24 mouse cellular contexts compared by ENCODE assay signal in genomic region chr2:173267562-173267961, GRCm38 (mm10). TPM values are rescaled to one million over a fixed set of nuclear protein-coding genes. Genes with fewer than 3 reads are reported as not detected.
DNase-seq lines count a peak whose midpoint lies in the region; ATAC-seq and TF ChIP-seq lines count a peak whose summit lies in the region.
"Had no signal": no experiment of that assay in that cellular context is flagged by ENCODE, and none has a peak within 500 bp of the region (broad histone marks: within the 10 kb centered on the region; RNA-seq: fewer than 3 reads in every experiment).

No protein-coding gene starts in this region.

- peaks cover 99% of the 10 kb centered on the region for H3K4me1 ChIP-seq in neural tube, embryonic 13.5 days (replicated peaks)
- peaks cover 84% of the 10 kb centered on the region for H3K4me1 ChIP-seq in stomach, embryonic 15.5 days
- H3K4me1 ChIP-seq in stomach, postnatal 0 days (replicated peaks; ENCODE audit: control insufficient read depth, insufficient read depth): peaks cover 21% of the 10 kb centered on the region
- H3K4me1 ChIP-seq in embryonic fibroblast, embryonic 13.5 days (ENCODE audit: control insufficient read depth, insufficient read depth, low read length): peaks cover 55% of the 10 kb centered on the region
- H3K4me1 ChIP-seq in forebrain, embryonic 12.5 days: peaks cover 77% of the 10 kb centered on the region
- peaks cover 86% of the 10 kb centered on the region for H3K4me1 ChIP-seq in intestine, embryonic 15.5 days (replicated peaks)

- no peak for DNase-seq in neural tube, embryonic 10.5 days (ENCODE audit: extremely low spot score, low spot score)
- no peak for DNase-seq in stomach, postnatal 0 days (ENCODE audit: low spot score)
- DNase-seq: adrenal gland, adult 8-10 months; adrenal gland, postnatal 25 days; cerebellum, adult 18-20 months; cerebellum, adult 9-10 months; cerebellum, postnatal 14 days; gastrocnemius, postnatal 25 days; heart, adult 2 months; heart, postnatal 14 days had no signal

- no peaks in the 10 kb centered on the region for H3K9me3 ChIP-seq in neural tube, embryonic 13.5 days
- no peaks in the 10 kb centered on the region for H3K9me3 ChIP-seq in stomach, embryonic 15.5 days
- H3K9me3 ChIP-seq in stomach, postnatal 0 days (ENCODE audit: control insufficient read depth, low read length): no peaks in the 10 kb centered on the region
- no peaks in the 10 kb centered on the region for H3K9me3 ChIP-seq in forebrain, embryonic 12.5 days
- H3K9me3 ChIP-seq in intestine, embryonic 15.5 days: no peaks in the 10 kb centered on the region
- H3K9me3 ChIP-seq: forebrain, embryonic 15.5 days; heart, embryonic 10.5 days; heart, embryonic 13.5 days; hindbrain, embryonic 12.5 days; hindbrain, embryonic 15.5 days had no signal

- no peak for TF ChIP-seq EP300 in stomach, postnatal 0 days (optimal IDR thresholded peaks at IDR 0.05)

- no peak overlapping the region for H3K4me3 ChIP-seq in neural tube, embryonic 13.5 days
- no peak overlapping the region for H3K4me3 ChIP-seq in stomach, embryonic 15.5 days (replicated peaks)
- H3K4me3 ChIP-seq in stomach, postnatal 0 days (ENCODE audit: low read depth, low read length): no peak overlapping the region
- H3K4me3 ChIP-seq in embryonic fibroblast, embryonic 13.5 days (ENCODE audit: insufficient read depth, low read length): no peak overlapping the region
- H3K4me3 ChIP-seq in forebrain, embryonic 12.5 days (replicated peaks): no peak overlapping the region
- H3K4me3 ChIP-seq in intestine, embryonic 15.5 days (replicated peaks): no peak overlapping the region
- H3K4me3 ChIP-seq: forebrain, embryonic 15.5 days; heart, adult 2 months; heart, embryonic 10.5 days; heart, embryonic 13.5 days; hindbrain, embryonic 12.5 days; hindbrain, embryonic 15.5 days had no signal

- H3K36me3 ChIP-seq in neural tube, embryonic 13.5 days: no peaks in the 10 kb centered on the region
- no peaks in the 10 kb centered on the region for H3K36me3 ChIP-seq in stomach, embryonic 15.5 days
- no peaks in the 10 kb centered on the region for H3K36me3 ChIP-seq in stomach, postnatal 0 days (ENCODE audit: control insufficient read depth, insufficient read depth, low read length)
- H3K36me3 ChIP-seq in forebrain, embryonic 12.5 days (replicated peaks): no peaks in the 10 kb centered on the region
- no peaks in the 10 kb centered on the region for H3K36me3 ChIP-seq in intestine, embryonic 15.5 days
- H3K36me3 ChIP-seq: forebrain, embryonic 15.5 days; heart, embryonic 10.5 days; heart, embryonic 13.5 days; hindbrain, embryonic 12.5 days; hindbrain, embryonic 15.5 days had no signal

- no peak overlapping the region for H3K27ac ChIP-seq in neural tube, embryonic 13.5 days (replicated peaks)
- H3K27ac ChIP-seq in stomach, embryonic 15.5 days: no peak overlapping the region
- H3K27ac ChIP-seq in stomach, postnatal 0 days (replicated peaks): no peak overlapping the region
- peak overlapping the region; percentile 86 for H3K27ac ChIP-seq in embryonic fibroblast, embryonic 13.5 days (ENCODE audit: insufficient read depth, low read length)
- H3K27ac ChIP-seq in forebrain, embryonic 12.5 days: no peak overlapping the region
- no peak overlapping the region for H3K27ac ChIP-seq in intestine, embryonic 15.5 days
- H3K27ac ChIP-seq: forebrain, embryonic 15.5 days; heart, adult 2 months; heart, embryonic 10.5 days; heart, embryonic 13.5 days; hindbrain, embryonic 12.5 days; hindbrain, embryonic 15.5 days had no signal

- ATAC-seq in neural tube, embryonic 13.5 days (ENCODE audit: low read depth): no peak
- ATAC-seq in stomach, embryonic 15.5 days (ENCODE audit: insufficient read depth, low FRiP score, low read depth): no peak
- no peak for ATAC-seq in stomach, postnatal 0 days (ENCODE audit: low FRiP score, low TSS enrichment)
- ATAC-seq in forebrain, embryonic 12.5 days (ENCODE audit: low FRiP score): no peak
- no peak for ATAC-seq in intestine, embryonic 15.5 days
- ATAC-seq: activated CD4-positive, CD25-positive, alpha-beta regulatory T cell, adult 4 months; CD4-positive, CD25-positive, alpha-beta regulatory T cell, adult 4 months; forebrain, embryonic 15.5 days had no signal

- 70% methylated on average over 3 of the region's 3 CpGs for WGBS in neural tube, embryonic 13.5 days
- 71% methylated on average over 3 of the region's 3 CpGs for WGBS in stomach, embryonic 15.5 days
- WGBS in stomach, postnatal 0 days: 73% methylated on average over 3 of the region's 3 CpGs
- 85% methylated on average over 3 of the region's 3 CpGs for WGBS in forebrain, embryonic 12.5 days
- WGBS in intestine, embryonic 15.5 days: 73% methylated on average over 3 of the region's 3 CpGs

- H3K9ac ChIP-seq in neural tube, embryonic 13.5 days: 0 out of 2 replicates have a peak overlapping the region, but pooled peaks have one; percentile 12
- H3K9ac ChIP-seq in stomach, embryonic 15.5 days: no peak overlapping the region
- no peak overlapping the region for H3K9ac ChIP-seq in stomach, postnatal 0 days (ENCODE audit: low read length)
- no peak overlapping the region for H3K9ac ChIP-seq in forebrain, embryonic 12.5 days
- H3K9ac ChIP-seq in intestine, embryonic 15.5 days: no peak overlapping the region
- H3K9ac ChIP-seq: forebrain, embryonic 15.5 days; hindbrain, embryonic 12.5 days; hindbrain, embryonic 15.5 days had no signal

- TF ChIP-seq POLR2A in embryonic fibroblast, embryonic 13.5 days (IDR thresholded peaks at IDR 0.05; ENCODE audit: low read depth, low read length): no peak

- no peak overlapping the region for H3K4me2 ChIP-seq in neural tube, embryonic 13.5 days
- peak overlapping the region; percentile 35; the same call in 1 of the 2 replicates for H3K4me2 ChIP-seq in stomach, embryonic 15.5 days
- H3K4me2 ChIP-seq in stomach, postnatal 0 days (replicated peaks; ENCODE audit: low read depth): no peak overlapping the region
- no peak overlapping the region for H3K4me2 ChIP-seq in forebrain, embryonic 12.5 days
- H3K4me2 ChIP-seq in intestine, embryonic 15.5 days (replicated peaks): no peak overlapping the region
- H3K4me2 ChIP-seq: forebrain, embryonic 15.5 days; heart, embryonic 13.5 days; hindbrain, embryonic 12.5 days; hindbrain, embryonic 15.5 days had no signal

- TF ChIP-seq CTCF in stomach, postnatal 0 days (IDR thresholded peaks at IDR 0.05; ENCODE audit: low read depth): no peak
- no peak for TF ChIP-seq CTCF in embryonic fibroblast, embryonic 13.5 days (IDR thresholded peaks at IDR 0.05; ENCODE audit: borderline replicate concordance, insufficient read depth, low read length)

- no peaks in the 10 kb centered on the region for H3K27me3 ChIP-seq in neural tube, embryonic 13.5 days
- H3K27me3 ChIP-seq in stomach, embryonic 15.5 days (replicated peaks): no peaks in the 10 kb centered on the region
- no peaks in the 10 kb centered on the region for H3K27me3 ChIP-seq in stomach, postnatal 0 days (ENCODE audit: control insufficient read depth, insufficient read depth, low read length)
- H3K27me3 ChIP-seq in forebrain, embryonic 12.5 days: no peaks in the 10 kb centered on the region
- no peaks in the 10 kb centered on the region for H3K27me3 ChIP-seq in intestine, embryonic 15.5 days (replicated peaks)
- H3K27me3 ChIP-seq: forebrain, embryonic 15.5 days; heart, embryonic 13.5 days; hindbrain, embryonic 12.5 days; hindbrain, embryonic 15.5 days had no signal

RNA-seq across cellular contexts. Expression of gene Pmepa1, which starts 8.8 kb away (rescaled TPM):
- 5.2 and 6.0 TPM in 2 replicates for polyA plus RNA-seq in neural tube, embryonic 13.5 days (2015; fragmentation: Nextera tagmentation; extraction: Ambion mirVana)
- polyA plus RNA-seq in stomach, embryonic 15.5 days (2015; fragmentation: Nextera tagmentation; extraction: Ambion mirVana): 7.3 and 7.5 TPM in 2 replicates
- 6.1 and 7.0 TPM in 2 replicates for polyA plus RNA-seq in stomach, postnatal 0 days (2015; fragmentation: Nextera tagmentation; extraction: Ambion mirVana)
- 141 and 142 TPM in 2 replicates for polyA plus RNA-seq in embryonic fibroblast, embryonic 13.5 days (2011; ENCODE audit: insufficient read length, low read depth, missing spikeins)
- 3.7 and 4.7 TPM in 2 replicates for polyA plus RNA-seq in forebrain, embryonic 12.5 days (2016; fragmentation: Nextera tagmentation; extraction: Ambion mirVana)
- polyA plus RNA-seq in intestine, embryonic 15.5 days (2015; fragmentation: Nextera tagmentation; extraction: Ambion mirVana): 5.6 and 5.9 TPM in 2 replicates

RNA-seq across cellular contexts. Expression of gene Zbp1, which starts 48.8 kb away (rescaled TPM):
- polyA plus RNA-seq in neural tube, embryonic 13.5 days (2015; fragmentation: Nextera tagmentation; extraction: Ambion mirVana): 0.22 and 0.40 TPM in 2 replicates
- 0.93 and 1.3 TPM in 2 replicates for polyA plus RNA-seq in stomach, embryonic 15.5 days (2015; fragmentation: Nextera tagmentation; extraction: Ambion mirVana)
- polyA plus RNA-seq in stomach, postnatal 0 days (2015; fragmentation: Nextera tagmentation; extraction: Ambion mirVana): 4.6 and 5.0 TPM in 2 replicates
- 2.6 and 5.6 TPM in 2 replicates for polyA plus RNA-seq in embryonic fibroblast, embryonic 13.5 days (2011; ENCODE audit: insufficient read length, low read depth, missing spikeins)
- polyA plus RNA-seq in forebrain, embryonic 12.5 days (2016; fragmentation: Nextera tagmentation; extraction: Ambion mirVana): 0.34 TPM in 1 of 2 replicates, not detected in the other
- polyA plus RNA-seq in intestine, embryonic 15.5 days (2015; fragmentation: Nextera tagmentation; extraction: Ambion mirVana): 0.55 and 0.95 TPM in 2 replicates
- polyA plus RNA-seq: embryonic facial prominence, embryonic 11.5 days; forebrain, embryonic 11.5 days; heart, embryonic 10.5 days had no signal

Comparison
In these comparisons a context has a peak if more than half of its experiments do, and no peak if none do; other contexts are left out.
1. RNA of gene Pmepa1, which starts 8.8 kb away (polyA plus RNA-seq): 141 to 142 TPM in embryonic fibroblast, embryonic 13.5 days; 7.3 to 7.5 TPM in stomach, embryonic 15.5 days, 6.1 to 7.0 TPM in stomach, postnatal 0 days, 5.6 to 5.9 TPM in intestine, embryonic 15.5 days, 5.2 to 6.0 TPM in neural tube, embryonic 13.5 days and 3.7 to 4.7 TPM in forebrain, embryonic 12.5 days; every median in the first group is over 10 times any median in the second.